Comparison of ENCODE assay signal across 15 mouse cellular contexts in the genomic region with DNA sequence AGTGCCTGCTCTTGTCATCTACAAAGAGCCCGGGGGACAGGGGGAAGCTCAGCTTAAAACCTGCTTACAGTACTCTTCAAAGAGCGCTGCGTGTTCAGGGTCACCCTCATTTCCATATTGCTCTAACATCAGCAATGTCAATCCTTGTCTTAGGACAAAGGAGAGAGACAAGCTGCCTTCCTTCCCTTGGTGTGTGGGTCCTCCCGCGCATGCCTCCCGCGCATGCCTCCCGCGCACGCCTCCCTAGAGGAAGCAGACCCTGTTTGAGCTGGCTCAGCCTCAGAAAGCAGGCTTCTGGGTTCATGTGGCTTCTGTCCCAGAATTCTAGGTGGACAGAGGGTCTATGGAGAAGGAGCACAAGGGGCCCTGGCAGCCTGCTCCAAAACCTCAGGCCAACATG.
DNase-seq lines count a peak whose midpoint lies in the region; ATAC-seq and TF ChIP-seq lines count a peak whose summit lies in the region.
"Had no signal": no experiment of that assay in that cellular context is flagged by ENCODE, and none has a peak within 500 bp of the region (broad histone marks: within the 10 kb centered on the region; RNA-seq: fewer than 3 reads in every experiment).

No protein-coding gene starts in this region.

- H3K27ac ChIP-seq in forebrain, postnatal 0 days (ENCODE audit: low read depth, low read length), result no peak overlapping the region
- no peak overlapping the region for H3K27ac ChIP-seq in forebrain, embryonic 15.5 days (replicated peaks)
- H3K27ac ChIP-seq in hindbrain, embryonic 13.5 days, result peak overlapping the region; percentile 48
- no peak overlapping the region for H3K27ac ChIP-seq in midbrain, embryonic 14.5 days (replicated peaks; ENCODE audit: low read depth, low read length)
- H3K27ac ChIP-seq: limb, embryonic 15.5 days; stomach, embryonic 15.5 days had no signal

- H3K36me3 ChIP-seq in forebrain, postnatal 0 days (ENCODE audit: insufficient read depth), result no peaks in the 10 kb centered on the region
- H3K36me3 ChIP-seq in forebrain, embryonic 15.5 days, result no peaks in the 10 kb centered on the region
- H3K36me3 ChIP-seq in hindbrain, embryonic 13.5 days, result peaks cover 10% of the 10 kb centered on the region; the same call in 1 of the 2 replicates
- no peaks in the 10 kb centered on the region for H3K36me3 ChIP-seq in midbrain, embryonic 14.5 days (ENCODE audit: control insufficient read depth, insufficient read depth, low read length)
- H3K36me3 ChIP-seq: limb, embryonic 15.5 days; stomach, embryonic 15.5 days had no signal

- DNase-seq in forebrain, postnatal 0 days, result no peak
- DNase-seq in kidney, postnatal 4 days, result peak; percentile 52 to 70
- no peak for DNase-seq in kidney, postnatal 36 days
- DNase-seq in midbrain, embryonic 14.5 days, result peak; percentile 56
- no peak for DNase-seq in cerebellum, postnatal 25 days
- DNase-seq in ovary, postnatal 14 days (ENCODE audit: low spot score), result no peak
- DNase-seq: adrenal gland, postnatal 36 days; cerebellum, adult 18-20 months; cerebellum, postnatal 36 days; gastrocnemius, postnatal 36 days; right cerebral cortex, postnatal 25 days had no signal

- ATAC-seq in forebrain, postnatal 0 days, result peak; percentile 18; the same call in 1 of the 2 replicates
- ATAC-seq in forebrain, embryonic 15.5 days (replicated peaks), result no peak
- no peak; the same call in 1 of the 2 replicates for ATAC-seq in hindbrain, embryonic 13.5 days (ENCODE audit: low FRiP score)
- ATAC-seq in midbrain, embryonic 14.5 days (ENCODE audit: low FRiP score, low TSS enrichment), result no peak

- no peaks in the 10 kb centered on the region for H3K4me1 ChIP-seq in forebrain, postnatal 0 days (ENCODE audit: insufficient read depth)
- no peaks in the 10 kb centered on the region for H3K4me1 ChIP-seq in forebrain, embryonic 15.5 days
- peaks cover 5% of the 10 kb centered on the region; the same call in 1 of the 2 replicates for H3K4me1 ChIP-seq in hindbrain, embryonic 13.5 days (replicated peaks)
- no peaks in the 10 kb centered on the region for H3K4me1 ChIP-seq in midbrain, embryonic 14.5 days (ENCODE audit: control insufficient read depth, insufficient read depth, low read length)
- H3K4me1 ChIP-seq: limb, embryonic 15.5 days; stomach, embryonic 15.5 days had no signal

- TF ChIP-seq CTCF in forebrain, postnatal 0 days (IDR thresholded peaks at IDR 0.05; ENCODE audit: low read depth), result no peak

- no peak overlapping the region for H3K9ac ChIP-seq in forebrain, postnatal 0 days
- H3K9ac ChIP-seq in forebrain, embryonic 15.5 days (replicated peaks), result no peak overlapping the region
- no peak overlapping the region for H3K9ac ChIP-seq in hindbrain, embryonic 13.5 days
- H3K9ac ChIP-seq in midbrain, embryonic 14.5 days (replicated peaks; ENCODE audit: low read length), result no peak overlapping the region
- H3K9ac ChIP-seq: limb, embryonic 15.5 days; stomach, embryonic 15.5 days had no signal

- H3K9me3 ChIP-seq in forebrain, postnatal 0 days (ENCODE audit: low read length), result no peaks in the 10 kb centered on the region
- no peaks in the 10 kb centered on the region for H3K9me3 ChIP-seq in forebrain, embryonic 15.5 days
- H3K9me3 ChIP-seq in hindbrain, embryonic 13.5 days, result no peaks in the 10 kb centered on the region
- no peaks in the 10 kb centered on the region for H3K9me3 ChIP-seq in midbrain, embryonic 14.5 days (ENCODE audit: control insufficient read depth, low read length)
- H3K9me3 ChIP-seq: limb, embryonic 15.5 days; stomach, embryonic 15.5 days had no signal

- no peak overlapping the region for H3K4me2 ChIP-seq in forebrain, postnatal 0 days (ENCODE audit: low read depth)
- no peak overlapping the region for H3K4me2 ChIP-seq in forebrain, embryonic 15.5 days (replicated peaks)
- H3K4me2 ChIP-seq in hindbrain, embryonic 13.5 days, result no peak overlapping the region
- H3K4me2 ChIP-seq in midbrain, embryonic 14.5 days (ENCODE audit: low read length), result no peak overlapping the region
- H3K4me2 ChIP-seq: limb, embryonic 15.5 days; stomach, embryonic 15.5 days had no signal

- WGBS in forebrain, postnatal 0 days, result 70% methylated on average over 10 of the region's 10 CpGs
- 74% methylated on average over 10 of the region's 10 CpGs for WGBS in forebrain, embryonic 15.5 days
- WGBS in hindbrain, embryonic 13.5 days, result 41% methylated on average over 10 of the region's 10 CpGs
- 53% methylated on average over 10 of the region's 10 CpGs for WGBS in midbrain, embryonic 14.5 days

- no peak overlapping the region for H3K4me3 ChIP-seq in forebrain, postnatal 0 days (ENCODE audit: low read depth, low read length)
- no peak overlapping the region for H3K4me3 ChIP-seq in forebrain, embryonic 15.5 days
- no peak overlapping the region for H3K4me3 ChIP-seq in hindbrain, embryonic 13.5 days
- H3K4me3 ChIP-seq in midbrain, embryonic 14.5 days (replicated peaks; ENCODE audit: low read depth, low read length), result no peak overlapping the region
- H3K4me3 ChIP-seq: limb, embryonic 15.5 days; stomach, embryonic 15.5 days had no signal

- H3K27me3 ChIP-seq in forebrain, postnatal 0 days (ENCODE audit: insufficient read depth, low read length), result no peaks in the 10 kb centered on the region
- H3K27me3 ChIP-seq in forebrain, embryonic 15.5 days, result no peaks in the 10 kb centered on the region
- H3K27me3 ChIP-seq in hindbrain, embryonic 13.5 days, result no peaks in the 10 kb centered on the region
- peaks cover 2% of the 10 kb centered on the region; the same call in 1 of the 2 replicates for H3K27me3 ChIP-seq in midbrain, embryonic 14.5 days (ENCODE audit: control insufficient read depth, insufficient read depth, low read length)
- H3K27me3 ChIP-seq: limb, embryonic 15.5 days; stomach, embryonic 15.5 days had no signal

Comparison
In these comparisons a context has a peak if more than half of its experiments do, and no peak if none do; other contexts are left out.
1. DNase-seq: peak in kidney, postnatal 4 days (2 of 2) and midbrain, embryonic 14.5 days (single experiment); none in forebrain, postnatal 0 days (single experiment), kidney, postnatal 36 days (0 of 2), cerebellum, postnatal 25 days (0 of 2) and ovary, postnatal 14 days (single experiment).